Mouse (Mus musculus) neural tube, embryonic 11.5 days (tissue): ENCODE results near the gene Car5a. TPM values are rescaled to one million over a fixed set of nuclear protein-coding genes. Genes with fewer than 3 reads are reported as not detected.

Experiments used
- ATAC-seq: fragments of 200-750 bp; cut with Nextera tagmentation; 2 replicates; pipeline ENCODE4 v1.8.0; 2017; ENCODE audit warnings: moderate number of reproducible peaks, mild to moderate bottlenecking, moderate TSS enrichment, moderate library complexity; ENCODE audit not compliant: insufficient read depth, low FRiP score, low TSS enrichment
- DNase-seq: peaks from one replicate; pipeline ENCODE4 v3.0.0-alpha.2; 2015; ENCODE audit warnings: low spot score
- H3K27ac ChIP-seq: fragments of 300-500 bp; sonication (generic); 2 replicates; pipeline ENCODE4 v1.5.1; 2014; ENCODE audit warnings: low read depth, mild to moderate bottlenecking, low read length
- H3K27me3 ChIP-seq: fragments of 300-500 bp; sonication (generic); 2 replicates; pipeline ENCODE4 v1.6.1; 2014; ENCODE audit warnings: mild to moderate bottlenecking, low read length, mixed read lengths; ENCODE audit not compliant: control insufficient read depth, insufficient read depth
- H3K36me3 ChIP-seq: fragments of 300-500 bp; sonication (generic); 2 replicates; pipeline ENCODE4 v1.6.1; 2014; ENCODE audit warnings: mild to moderate bottlenecking, low read length, moderate library complexity, mixed read lengths; ENCODE audit not compliant: control insufficient read depth, insufficient read depth
- H3K4me1 ChIP-seq: fragments of 300-500 bp; sonication (generic); 2 replicates; pipeline ENCODE4 v1.6.1; 2014; ENCODE audit warnings: low read length, mixed read lengths; ENCODE audit not compliant: control insufficient read depth, insufficient read depth
- H3K4me2 ChIP-seq: fragments of 300-500 bp; sonication (generic); 2 replicates; pipeline ENCODE4 v1.6.1; 2014; ENCODE audit warnings: low read depth, mild to moderate bottlenecking, moderate library complexity
- H3K4me3 ChIP-seq: fragments of 300-500 bp; sonication (generic); 2 replicates; pipeline ENCODE4 v1.5.1; 2014; ENCODE audit warnings: low read depth, low read length
- H3K9ac ChIP-seq: fragments of 300-500 bp; sonication (generic); 2 replicates; pipeline ENCODE4 v1.6.1; 2014; ENCODE audit warnings: mild to moderate bottlenecking, low read length
- H3K9me3 ChIP-seq: fragments of 300-500 bp; sonication (generic); 2 replicates; pipeline ENCODE4 v1.6.1; 2016; ENCODE audit warnings: low read length; ENCODE audit not compliant: control insufficient read depth
- WGBS: fragments of 180-500 bp; shearing (Covaris S2); extraction: QIAGEN DNeasy Blood & Tissue Kit; methylation state at CpG from one replicate; pipeline ENCODE4 v1.1.7; 2014; 5-methylcytosine and 5-hydroxymethylcytosine counted together
- polyA plus RNA-seq: library from polyadenylated mRNA; unstranded; fragments of >200 nt; fragmentation: Nextera tagmentation; extraction: Ambion mirVana; gene quantifications from 2 replicates; pipeline ENCODE4 v1.2.1, GENCODE M21; 2014

The Car5a gene
- polyA plus RNA-seq, 1 experiment from 2014 or later = not detected

GRCm38 (mm10) chr8:121951656-121952009 is 6.9 kb upstream of the Car5a start:
- H3K9me3 ChIP-seq = no peaks in the 10 kb centered on the region
- no peak for ATAC-seq
- 40% methylated on average over 7 of the region's 7 CpGs for WGBS
- H3K27me3 ChIP-seq = no peaks in the 10 kb centered on the region
- peak overlapping the region; percentile 94 for H3K4me3 ChIP-seq
- H3K9ac ChIP-seq = peak overlapping the region; percentile 98
- H3K4me1 ChIP-seq = peaks cover 21% of the 10 kb centered on the region
- H3K27ac ChIP-seq = no peak overlapping the region
- H3K4me2 ChIP-seq = peak overlapping the region; percentile 89
- H3K36me3 ChIP-seq = no peaks in the 10 kb centered on the region
- no peak for DNase-seq

GRCm38 (mm10) chr8:121950749-121951655 is 6.3 kb upstream of the Car5a start:
- DNase-seq (peak; percentile 49), ATAC-seq (0 out of 2 replicates have a peak, but pooled peaks have one; percentile 17)

GRCm38 (mm10) chr8:121949941-121950748 is 5.4 kb upstream of the Car5a start:
- Histone ChIP-seq H3K27me3 (no peaks in the 10 kb centered on the region), H3K9me3 (no peaks in the 10 kb centered on the region), H3K4me1 (peaks cover 21% of the 10 kb centered on the region)

More at GRCm38 (mm10) chr8:121950749-121951655, 6.3 kb upstream of the Car5a start:
- Histone ChIP-seq H3K9me3 (no peaks in the 10 kb centered on the region), H3K4me1 (peaks cover 21% of the 10 kb centered on the region), H3K9ac (peak overlapping the region; percentile 98), H3K27ac (peak overlapping the region; percentile 95), H3K4me3 (peak overlapping the region; percentile 94), H3K4me2 (peak overlapping the region; percentile 89), H3K27me3 (no peaks in the 10 kb centered on the region), H3K36me3 (no peaks in the 10 kb centered on the region)
- 1% methylated on average over 56 of the region's 97 CpGs for WGBS

GRCm38 (mm10) chr8:121949222-121949800 is 4.6 kb upstream of the Car5a start, which contains the start of gene Banp:
Banp (plus strand) TSS chr8:121949750.
- Histone ChIP-seq H3K27me3 (no peaks in the 10 kb centered on the region), H3K27ac (peak within 1 kb of the TSS; percentile 95)
- ATAC-seq = no peak

More at GRCm38 (mm10) chr8:121949941-121950748, 5.4 kb upstream of the Car5a start:
- Histone ChIP-seq H3K9ac (peak overlapping the region; percentile 98), H3K36me3 (no peaks in the 10 kb centered on the region), H3K4me2 (peak overlapping the region; percentile 47), H3K27ac (peak overlapping the region; percentile 95), H3K4me3 (peak overlapping the region; percentile 94)
- DNase-seq (peak; percentile 100), ATAC-seq (peak; percentile 94)
- under 1% methylated on average over 48 of the region's 66 CpGs for WGBS

GRCm38 (mm10) chr8:121948321-121949145 is 3.8 kb upstream of the Car5a start:
- Histone ChIP-seq H3K4me2 (peak overlapping the region; percentile 51), H3K9me3 (no peaks in the 10 kb centered on the region), H3K36me3 (no peaks in the 10 kb centered on the region), H3K4me1 (peaks cover 21% of the 10 kb centered on the region), H3K27ac (peak overlapping the region; percentile 55; the same call in 1 of the 2 replicates), H3K9ac (no peak overlapping the region; the same call in 1 of the 2 replicates), H3K4me3 (peak overlapping the region; percentile 24; the same call in 1 of the 2 replicates), H3K27me3 (no peaks in the 10 kb centered on the region)
- ATAC-seq (no peak), DNase-seq (no peak)
- WGBS = 61% methylated on average over 19 of the region's 19 CpGs

More at GRCm38 (mm10) chr8:121949222-121949800, 4.6 kb upstream of the Car5a start, which contains the start of gene Banp:
- Histone ChIP-seq H3K36me3 (no peaks in the 10 kb centered on the region), H3K9me3 (no peaks in the 10 kb centered on the region), H3K4me1 (peaks cover 21% of the 10 kb centered on the region), H3K9ac (peak within 1 kb of the TSS; percentile 98), H3K4me2 (peak within 1 kb of the TSS; percentile 89), H3K4me3 (peak within 1 kb of the TSS; percentile 94)
- WGBS = 67% methylated on average over 6 of the region's 6 CpGs
- DNase-seq = no peak

- Histone ChIP-seq H3K4me1 (peaks cover 21% of the 10 kb centered on the region), H3K9ac (peak overlapping the region; percentile 62), H3K9me3 (no peaks in the 10 kb centered on the region), H3K4me3 (peak overlapping the region; percentile 24), H3K36me3 (no peaks in the 10 kb centered on the region), H3K27ac (peak overlapping the region; percentile 55), H3K4me2 (peak overlapping the region; percentile 51), H3K27me3 (no peaks in the 10 kb centered on the region)
- ATAC-seq (peak; percentile 51), DNase-seq (peak; percentile 90)
- WGBS = 0% methylated on average over 18 of the region's 18 CpGs
Measured at GRCm38 (mm10) chr8:121947753-121948141, 3.0 kb upstream of the Car5a start.

- peak overlapping the region; percentile 24; the same call in 1 of the 2 replicates for H3K4me3 ChIP-seq
- 33% methylated on average over 19 of the region's 19 CpGs for WGBS
- no peaks in the 10 kb centered on the region for H3K9me3 ChIP-seq
- peak overlapping the region; percentile 27; the same call in 1 of the 2 replicates for H3K27ac ChIP-seq
- peak overlapping the region; percentile 51 for H3K4me2 ChIP-seq
- no peaks in the 10 kb centered on the region for H3K36me3 ChIP-seq
- H3K9ac ChIP-seq = peak overlapping the region; percentile 62
- ATAC-seq (no peak), DNase-seq (no peak)
- H3K27me3 ChIP-seq = no peaks in the 10 kb centered on the region
- peaks cover 18% of the 10 kb centered on the region for H3K4me1 ChIP-seq
Measured at GRCm38 (mm10) chr8:121947047-121947752, 2.5 kb upstream of the Car5a start.
